ENCODE assay signal across 11 mouse cellular contexts in genomic region chr15:36879587-36879986, GRCm38 (mm10).
A peak's percentile ranks its signal among the peaks of the same experiment; 100 is the strongest.
DNase-seq lines count a peak whose midpoint lies in the region; ATAC-seq and TF ChIP-seq lines count a peak whose summit lies in the region.
"Had no signal": no experiment of that assay in that cellular context is flagged by ENCODE, and none has a peak within 500 bp of the region (broad histone marks: within the 10 kb centered on the region; RNA-seq: fewer than 3 reads in every experiment).

No protein-coding gene starts in this region.

- H3K4me3 ChIP-seq in kidney, embryonic 15.5 days (replicated peaks): no peak overlapping the region
- H3K4me3 ChIP-seq in liver, embryonic 16.5 days (ENCODE audit: low read depth, low read length): peak overlapping the region; percentile 20; the same call in 1 of the 2 replicates
- no peak overlapping the region for H3K4me3 ChIP-seq in gastrocnemius, adult 2 months
- H3K4me3 ChIP-seq: limb, embryonic 13.5 days had no signal

- TF ChIP-seq CTCF in gastrocnemius, adult 2 months (IDR thresholded peaks at IDR 0.05): no peak

- no peak overlapping the region for H3K9ac ChIP-seq in kidney, embryonic 15.5 days
- H3K9ac ChIP-seq in liver, embryonic 16.5 days (ENCODE audit: low read depth, low read length): no peak overlapping the region
- H3K9ac ChIP-seq: limb, embryonic 13.5 days had no signal

- WGBS in kidney, embryonic 15.5 days: 81% methylated on average over 7 of the region's 7 CpGs
- 51% methylated on average over 7 of the region's 7 CpGs for WGBS in liver, embryonic 16.5 days (ENCODE audit: insufficient replicate concordance)

- intact Hi-C loops in gastrocnemius, adult 2 months (cut with DNase I): no loop called here

- no peaks in the 10 kb centered on the region for H3K36me3 ChIP-seq in kidney, embryonic 15.5 days
- H3K36me3 ChIP-seq in liver, embryonic 16.5 days (ENCODE audit: control insufficient read depth, insufficient read depth): no peaks in the 10 kb centered on the region
- H3K36me3 ChIP-seq: limb, embryonic 13.5 days had no signal

- H3K4me2 ChIP-seq in kidney, embryonic 15.5 days: no peak overlapping the region
- no peak overlapping the region for H3K4me2 ChIP-seq in liver, embryonic 16.5 days (ENCODE audit: low read depth, low read length)
- H3K4me2 ChIP-seq: limb, embryonic 13.5 days had no signal

- no peak for ATAC-seq in kidney, embryonic 15.5 days (replicated peaks; ENCODE audit: low FRiP score)
- ATAC-seq in common myeloid progenitor, adult 5-6 weeks (replicated peaks; ENCODE audit: low read depth, poor library complexity, severe bottlenecking): peak; percentile 69
- ATAC-seq in liver, embryonic 16.5 days (ENCODE audit: low read depth): peak; percentile 33; the same call in 1 of the 2 replicates

- peak overlapping the region; percentile 9; the same call in 1 of the 2 replicates for H3K27ac ChIP-seq in kidney, embryonic 15.5 days
- H3K27ac ChIP-seq in liver, embryonic 16.5 days (ENCODE audit: low read length): no peak overlapping the region
- no peak overlapping the region for H3K27ac ChIP-seq in gastrocnemius, adult 2 months
- H3K27ac ChIP-seq: limb, embryonic 13.5 days had no signal

- H3K9me3 ChIP-seq in kidney, embryonic 15.5 days (replicated peaks): no peaks in the 10 kb centered on the region
- H3K9me3 ChIP-seq in liver, embryonic 16.5 days (replicated peaks; ENCODE audit: control insufficient read depth, low read length): no peaks in the 10 kb centered on the region
- H3K9me3 ChIP-seq: limb, embryonic 13.5 days had no signal

- DNase-seq in kidney, postnatal 10 days: no peak
- peak; percentile 19 for DNase-seq in A20 (ENCODE audit: low read depth, low spot score)
- no peak for DNase-seq in embryo, embryonic 9.5 days (ENCODE audit: extremely low spot score)
- DNase-seq in gastrocnemius, adult 2 months: no peak
- no peak for DNase-seq in urinary bladder, adult 18-20 months (ENCODE audit: low spot score in 2 of 2)
- DNase-seq: cerebellum, adult 11-12 months; right cerebral cortex, adult 18-20 months had no signal

- no peaks in the 10 kb centered on the region for H3K27me3 ChIP-seq in kidney, embryonic 15.5 days
- H3K27me3 ChIP-seq in liver, embryonic 16.5 days (ENCODE audit: control insufficient read depth, insufficient read depth, low read depth, low read length): no peaks in the 10 kb centered on the region
- H3K27me3 ChIP-seq: limb, embryonic 13.5 days had no signal

- peaks cover 35% of the 10 kb centered on the region for H3K4me1 ChIP-seq in kidney, embryonic 15.5 days
- no peaks in the 10 kb centered on the region; the same call in none of the 2 replicates for H3K4me1 ChIP-seq in liver, embryonic 16.5 days (ENCODE audit: control insufficient read depth, low read depth, low read length)
